Mouse (Mus musculus): ENCODE data around the gene Ptpn3.

DNA sequence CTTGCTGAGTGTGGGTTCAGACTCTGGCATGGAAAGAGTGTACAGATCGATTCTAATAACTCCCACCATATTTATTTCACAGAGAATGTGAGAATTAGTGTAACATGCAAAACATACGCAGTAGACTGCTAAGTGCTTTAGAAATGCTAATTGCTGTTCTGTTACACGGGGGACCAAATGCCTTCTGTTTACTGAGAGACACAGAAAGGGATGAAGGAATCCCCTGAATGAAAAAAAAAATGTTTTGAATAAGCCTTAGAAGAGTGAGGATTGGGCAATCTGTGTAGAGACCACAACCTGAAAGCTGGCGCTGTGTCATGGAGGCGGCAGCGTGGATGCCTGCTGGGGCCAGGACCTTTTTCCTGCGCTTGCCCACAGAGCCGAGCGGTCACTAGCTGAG, 86.8 kb downstream of the Ptpn3 start:
- no peak for TF ChIP-seq CHD2 (IDR thresholded peaks at IDR 0.05; ENCODE audit: low read length)
- no peak for TF ChIP-seq EP300 (IDR thresholded peaks at IDR 0.05; ENCODE audit: low read depth in 1 of 2, low read length in 2 of 2)
- TF ChIP-seq CTCF (IDR thresholded peaks at IDR 0.05 in 2 of 3, conservative IDR thresholded peaks at IDR 0.05 in 1 of 3; ENCODE audit: control insufficient read depth in 1 of 3, insufficient read depth in 1 of 3, low read depth in 2 of 3, low read length in 3 of 3, poor library complexity in 1 of 3, severe bottlenecking in 1 of 3), result no peak
- TF ChIP-seq MAX (IDR thresholded peaks at IDR 0.05; ENCODE audit: low read length), result no peak
- no peak for TF ChIP-seq TAL1 (IDR thresholded peaks at IDR 0.05; ENCODE audit: low read length)
- no peak for TF ChIP-seq BHLHE40 (IDR thresholded peaks at IDR 0.05; ENCODE audit: borderline replicate concordance, low read depth, low read length)
